In genomic region chr11:98754621-98755181, GRCm38 (mm10) we compare ENCODE assay signal across 8 mouse cellular contexts. TPM values are rescaled to one million over a fixed set of nuclear protein-coding genes. Genes with fewer than 3 reads are reported as not detected.
DNase-seq lines count a peak whose midpoint lies in the region; ATAC-seq and TF ChIP-seq lines count a peak whose summit lies in the region.

No protein-coding gene starts in this region.

- H3K27me3 ChIP-seq in heart, adult 2 months (ENCODE audit: control insufficient read depth, insufficient read depth, low read length) = no peaks in the 10 kb centered on the region
- H3K27me3 ChIP-seq in liver, embryonic 16.5 days (ENCODE audit: control insufficient read depth, insufficient read depth, low read depth, low read length) = no peaks in the 10 kb centered on the region
- no peaks in the 10 kb centered on the region for H3K27me3 ChIP-seq in thymus, adult 2 months (ENCODE audit: control insufficient read depth, insufficient read depth, low read length)

- H3K27ac ChIP-seq in heart, adult 2 months = peak overlapping the region; percentile 73
- peak overlapping the region; percentile 68 for H3K27ac ChIP-seq in liver, embryonic 16.5 days (ENCODE audit: low read length)
- no peak overlapping the region for H3K27ac ChIP-seq in thymus, adult 2 months (ENCODE audit: control insufficient read depth, insufficient read depth, low read length)

- no peaks in the 10 kb centered on the region for H3K9me3 ChIP-seq in liver, embryonic 16.5 days (replicated peaks; ENCODE audit: control insufficient read depth, low read length)

- H3K36me3 ChIP-seq in heart, adult 2 months (ENCODE audit: control insufficient read depth, insufficient read depth, low read length) = peaks cover 4% of the 10 kb centered on the region
- peaks cover 6% of the 10 kb centered on the region for H3K36me3 ChIP-seq in liver, embryonic 16.5 days (ENCODE audit: control insufficient read depth, insufficient read depth)
- no peaks in the 10 kb centered on the region for H3K36me3 ChIP-seq in thymus, adult 2 months (ENCODE audit: control insufficient read depth, insufficient read depth, low read length)

- H3K79me2 ChIP-seq in heart, adult 2 months (replicated peaks; ENCODE audit: control insufficient read depth, insufficient read depth, low read length) = peaks cover 4% of the 10 kb centered on the region

- peaks cover 32% of the 10 kb centered on the region for H3K4me1 ChIP-seq in heart, adult 2 months (ENCODE audit: control insufficient read depth, insufficient read depth, low read length)
- peaks cover 74% of the 10 kb centered on the region for H3K4me1 ChIP-seq in liver, embryonic 16.5 days (ENCODE audit: control insufficient read depth, low read depth, low read length)
- H3K4me1 ChIP-seq in thymus, adult 2 months (replicated peaks; ENCODE audit: control insufficient read depth, insufficient read depth, low read length) = peaks cover 21% of the 10 kb centered on the region

- TF ChIP-seq EP300 in heart, adult 2 months (IDR thresholded peaks at IDR 0.05; ENCODE audit: insufficient read depth, low read depth, low read length) = peak; percentile 92

- 18% methylated on average over 7 of the region's 7 CpGs for WGBS in heart, adult 2 months
- WGBS in liver, embryonic 16.5 days (ENCODE audit: insufficient replicate concordance) = 15% methylated on average over 7 of the region's 7 CpGs
- whole genome bisulfite sequencing in thymus, adult 2 months = 39% methylated on average over 7 of the region's 7 CpGs

- peak; percentile 87 for DNase-seq in B cell, adult 2 months
- DNase-seq in WW6 (ENCODE audit: low read depth, low spot score) = peak; percentile 89
- DNase-seq in heart, adult 2 months = peak; percentile 59 to 80
- DNase-seq in kidney, adult 18-20 months = peak; percentile 72
- DNase-seq in neural tube, embryonic 10.5 days (ENCODE audit: extremely low spot score, low spot score) = peak; percentile 89
- peak; percentile 81 for DNase-seq in thymus, adult 2 months

- H3K9ac ChIP-seq in heart, adult 2 months (ENCODE audit: low read depth, low read length) = peak overlapping the region; percentile 7
- peak overlapping the region; percentile 33; the same call in 1 of the 2 replicates for H3K9ac ChIP-seq in liver, embryonic 16.5 days (ENCODE audit: low read depth, low read length)

- no peak for TF ChIP-seq POLR2A in heart, adult 2 months (IDR thresholded peaks at IDR 0.05; ENCODE audit: insufficient read depth, low read depth, low read length)
- TF ChIP-seq POLR2A in thymus, adult 2 months (IDR thresholded peaks at IDR 0.05; ENCODE audit: control insufficient read depth, extremely low read depth, insufficient read depth, low read length, poor library complexity) = no peak

- intact Hi-C loops in heart, adult 2 months (cut with DNase I) = loop anchor here (2.0 kb wide), 2 partner anchors 14 to 38 kb away; partner anchors contain the start of gene Thra

- peak; percentile 88 for TF ChIP-seq CTCF in heart, adult 2 months (IDR thresholded peaks at IDR 0.05)
- TF ChIP-seq CTCF in thymus, adult 2 months (IDR thresholded peaks at IDR 0.05; ENCODE audit: borderline replicate concordance, control insufficient read depth, extremely low read depth, insufficient read depth, low read length, poor library complexity) = peak; percentile 98

- ATAC-seq in common myeloid progenitor, adult 5-6 weeks (replicated peaks; ENCODE audit: low read depth, poor library complexity, severe bottlenecking) = peak; percentile 74
- ATAC-seq in liver, embryonic 16.5 days (ENCODE audit: low read depth) = peak; percentile 41

- H3K4me3 ChIP-seq in heart, adult 2 months = no peak overlapping the region
- H3K4me3 ChIP-seq in liver, embryonic 16.5 days (ENCODE audit: low read depth, low read length) = no peak overlapping the region
- H3K4me3 ChIP-seq in thymus, adult 2 months (ENCODE audit: control insufficient read depth, insufficient read depth, low read length) = no peak overlapping the region

- H3K4me2 ChIP-seq in liver, embryonic 16.5 days (ENCODE audit: low read depth, low read length) = no peak overlapping the region

RNA-seq across cellular contexts. Expression of gene Thra, which starts 14.3 kb away (rescaled TPM):
- total RNA-seq in common myeloid progenitor, adult 5-6 weeks (2017) = 23.6 and 33.2 TPM in 2 replicates
- total RNA-seq in heart, adult 2 months (2021) = 100 to 1,000 TPM; 103 to 105 TPM
- 89.4 and 104 TPM in 2 replicates for polyA plus RNA-seq in heart, adult 2 months (2012; rRNA removed)
- 6.5 and 7.7 TPM in 2 replicates for polyA plus RNA-seq in liver, embryonic 16.5 days (2015; fragmentation: Nextera tagmentation; extraction: Ambion mirVana)
- 36.8 and 41.5 TPM in 2 replicates for polyA plus RNA-seq in thymus, adult 2 months (2012; rRNA removed)

RNA-seq across cellular contexts. Expression of gene Nr1d1, which starts 20.4 kb away (rescaled TPM):
- 0.58 and 1.6 TPM in 2 replicates for total RNA-seq in common myeloid progenitor, adult 5-6 weeks (2017)
- total RNA-seq in heart, adult 2 months (2021) = 100 to 1,000 TPM in 1 of 2 experiments, 10 to 100 TPM in 1; 35.5 to 111 TPM
- 190 and 208 TPM in 2 replicates for polyA plus RNA-seq in heart, adult 2 months (2012; rRNA removed)
- 0.65 and 0.66 TPM in 2 replicates for polyA plus RNA-seq in liver, embryonic 16.5 days (2015; fragmentation: Nextera tagmentation; extraction: Ambion mirVana)
- polyA plus RNA-seq in thymus, adult 2 months (2012; rRNA removed) = 34.4 and 37.7 TPM in 2 replicates

RNA-seq across cellular contexts. Expression of gene Med24, which starts 25.5 kb away (rescaled TPM):
- 39.5 and 43.7 TPM in 2 replicates for total RNA-seq in common myeloid progenitor, adult 5-6 weeks (2017)
- 10 to 100 TPM; 41.6 to 48.1 TPM for total RNA-seq in heart, adult 2 months (2021)
- 54.5 and 65.2 TPM in 2 replicates for polyA plus RNA-seq in heart, adult 2 months (2012; rRNA removed)
- 22.8 and 23.8 TPM in 2 replicates for polyA plus RNA-seq in liver, embryonic 16.5 days (2015; fragmentation: Nextera tagmentation; extraction: Ambion mirVana)
- polyA plus RNA-seq in thymus, adult 2 months (2012; rRNA removed) = 179 and 196 TPM in 2 replicates

RNA-seq across cellular contexts. Expression of gene Msl1, which starts 40.6 kb away (rescaled TPM):
- total RNA-seq in common myeloid progenitor, adult 5-6 weeks (2017) = 72.8 and 88.2 TPM in 2 replicates
- 10 to 100 TPM; 68.9 to 75.3 TPM for total RNA-seq in heart, adult 2 months (2021)
- 21.9 and 44.4 TPM in 2 replicates for polyA plus RNA-seq in heart, adult 2 months (2012; rRNA removed)
- 4.9 and 5.3 TPM in 2 replicates for polyA plus RNA-seq in liver, embryonic 16.5 days (2015; fragmentation: Nextera tagmentation; extraction: Ambion mirVana)
- 50.3 and 66.0 TPM in 2 replicates for polyA plus RNA-seq in thymus, adult 2 months (2012; rRNA removed)

RNA-seq across cellular contexts. Expression of gene Casc3, which starts 50.0 kb away (rescaled TPM):
- 39.5 and 46.5 TPM in 2 replicates for total RNA-seq in common myeloid progenitor, adult 5-6 weeks (2017)
- total RNA-seq in heart, adult 2 months (2021) = 10 to 100 TPM; 18.7 to 20.7 TPM
- polyA plus RNA-seq in heart, adult 2 months (2012; rRNA removed) = 17.5 and 25.2 TPM in 2 replicates
- 11.6 and 13.6 TPM in 2 replicates for polyA plus RNA-seq in liver, embryonic 16.5 days (2015; fragmentation: Nextera tagmentation; extraction: Ambion mirVana)
- 66.5 and 72.2 TPM in 2 replicates for polyA plus RNA-seq in thymus, adult 2 months (2012; rRNA removed)

Comparison
In these comparisons a context has a peak if more than half of its experiments do, and no peak if none do; other contexts are left out.
1. RNA of gene Nr1d1, which starts 20.4 kb away (polyA plus RNA-seq): 190 to 208 TPM in heart, adult 2 months and 34.4 to 37.7 TPM in thymus, adult 2 months; 0.65 to 0.66 TPM in liver, embryonic 16.5 days; every median in the first group is over 10 times any median in the second.
2. Peak in every context shown above with its lines, with median percentiles within 50 percentile points of each other: DNase-seq.